Mouse (Mus musculus) retina, postnatal 1 day (tissue): ENCODE measurements at regions not wholly inside any gene's neighbourhood (a gene's known extent, or its start where the extent isn't known, plus 50 kb on each side); places are given as distances from the start of the nearest gene placed in this dataset.

Experiments used
- DNase-seq: peaks from one replicate; pipeline ENCODE4 v3.0.0-alpha.2; 2012

DNA sequence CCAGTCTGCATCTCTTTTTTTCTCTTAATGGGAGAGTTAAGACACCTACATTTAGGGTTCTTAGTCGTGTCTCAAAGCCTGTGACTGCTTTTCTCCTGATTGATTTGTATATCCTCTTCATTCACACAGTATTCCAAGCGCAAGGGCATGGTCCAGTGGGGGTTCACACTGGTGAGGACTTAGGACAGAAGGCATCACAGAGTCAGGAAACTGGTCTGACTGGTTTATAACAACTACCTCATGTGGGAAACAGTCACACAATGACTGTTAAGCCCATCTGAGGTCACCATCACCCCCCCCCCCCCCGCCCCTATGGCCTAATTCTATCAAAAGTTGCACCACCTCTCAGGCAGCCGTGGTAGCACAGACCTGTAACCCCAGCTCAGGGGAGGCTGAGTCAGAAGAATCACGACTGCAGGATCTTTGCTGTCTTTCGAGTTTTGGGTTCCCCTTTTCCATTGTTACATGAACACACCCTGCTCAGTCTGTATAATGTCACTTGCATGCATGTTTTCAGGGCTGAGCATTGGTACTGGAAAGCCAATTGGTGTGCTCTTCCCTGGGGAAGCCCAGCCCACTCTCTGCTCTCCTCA is 155.2 kb downstream of the Zfp706 start:
- no peak for DNase-seq

DNA sequence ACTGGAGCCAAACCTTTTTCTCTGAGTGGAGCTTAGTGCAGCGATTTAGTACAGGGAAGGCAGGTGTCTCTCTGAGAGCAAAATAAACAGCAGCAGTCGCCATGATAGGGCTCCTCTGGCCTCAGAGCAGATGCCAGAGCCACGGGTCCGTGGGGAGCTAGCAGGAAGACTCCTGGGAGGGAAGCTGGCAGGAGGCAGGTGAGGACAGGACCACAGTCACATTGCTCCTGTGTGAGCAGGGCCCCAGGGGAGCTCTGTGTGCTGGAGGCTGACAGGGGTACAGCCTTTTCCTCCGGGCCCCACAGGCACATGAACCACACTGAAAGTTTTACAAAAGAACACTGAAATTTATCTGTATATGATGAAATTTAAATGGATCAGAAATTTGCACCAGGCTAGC is 159.3 kb downstream of the Zfp706 start:
- no peak for DNase-seq

DNA sequence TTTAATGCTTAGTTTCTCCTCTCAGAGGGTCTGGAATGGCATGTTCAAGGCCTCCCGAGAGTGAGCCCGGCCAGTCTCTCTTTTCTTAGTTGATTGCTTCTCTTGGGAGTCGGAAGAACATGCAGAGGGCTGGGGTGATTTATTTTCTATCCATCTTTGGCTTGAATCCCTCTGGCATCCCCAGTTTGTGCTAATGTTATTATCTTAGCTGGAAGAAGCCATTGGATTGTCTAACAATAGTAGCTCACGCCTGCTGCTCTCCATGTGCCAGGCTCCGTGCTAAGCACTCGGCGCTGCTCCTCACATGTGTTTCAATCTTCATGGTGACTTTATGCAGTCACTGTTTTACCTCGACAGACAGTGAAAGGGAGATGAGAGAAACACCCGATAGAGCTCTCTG is 160.8 kb downstream of the Zfp706 start:
- no peak for DNase-seq
